Mouse (Mus musculus) lung, embryonic 14.5 days (tissue): ENCODE data around the gene Zfp687. TPM values are rescaled to one million over a fixed set of nuclear protein-coding genes. Genes with fewer than 3 reads are reported as not detected.
A peak's percentile ranks its signal among the peaks of the same experiment; 100 is the strongest.
"Not testable (repeated sequence)": the region's sequence is repeated elsewhere in the genome, so short reads cannot be mapped to it uniquely, and the experiment has no call there.

Experiments
- ATAC-seq: fragments of 200-750 bp; cut with Nextera tagmentation; 2 replicates; pipeline ENCODE4 v1.8.0; 2017; ENCODE audit warnings: mild to moderate bottlenecking, moderate TSS enrichment, moderate library complexity; ENCODE audit not compliant: insufficient read depth
- DNase-seq: peaks from one replicate; pipeline ENCODE4 v3.0.0-alpha.2; 2015
- H3K27ac ChIP-seq: fragments of 300-500 bp; sonication (generic); 2 replicates; pipeline ENCODE4 v1.5.1; 2014; ENCODE audit warnings: low read depth, mild to moderate bottlenecking, moderate library complexity
- H3K27me3 ChIP-seq: fragments of 300-500 bp; sonication (generic); 2 replicates; pipeline ENCODE4 v1.6.1; 2014; ENCODE audit warnings: low read length, control low read depth; ENCODE audit not compliant: insufficient read depth
- H3K36me3 ChIP-seq: fragments of 300-500 bp; sonication (generic); 2 replicates; pipeline ENCODE4 v1.6.1; 2014; ENCODE audit warnings: control low read depth; ENCODE audit not compliant: insufficient read depth
- H3K4me1 ChIP-seq: fragments of 300-500 bp; sonication (generic); 2 replicates; pipeline ENCODE4 v1.6.1; 2014; ENCODE audit warnings: antibody characterized with exemption, control low read depth; ENCODE audit not compliant: insufficient read depth
- H3K4me2 ChIP-seq: fragments of 300-500 bp; sonication (generic); 2 replicates; pipeline ENCODE4 v1.6.1; 2014; ENCODE audit warnings: mild to moderate bottlenecking
- H3K4me3 ChIP-seq: fragments of 300-500 bp; sonication (generic); 2 replicates; pipeline ENCODE4 v1.5.1; 2014; ENCODE audit warnings: low read depth, low read length
- H3K9ac ChIP-seq: fragments of 300-500 bp; sonication (generic); 2 replicates; pipeline ENCODE4 v1.6.1; 2014
- H3K9me3 ChIP-seq: fragments of 300-500 bp; sonication (generic); 2 replicates; pipeline ENCODE4 v1.6.1; 2016; ENCODE audit warnings: low read depth, low read length, control low read depth
- CTCF ChIP-seq: IDR thresholded peaks from 2 replicates; pipeline ENCODE4 v1.5.1; 2016; ENCODE audit warnings: antibody characterized with exemption, low read depth
- WGBS: fragments of 180-500 bp; shearing (Covaris S2); extraction: QIAGEN DNeasy Blood & Tissue Kit; methylation state at CpG from one replicate; pipeline ENCODE4 v1.1.7; 2014; 5-methylcytosine and 5-hydroxymethylcytosine counted together
- polyA plus RNA-seq: library from polyadenylated mRNA; unstranded; fragments of >200 nt; fragmentation: Nextera tagmentation; extraction: Ambion mirVana; gene quantifications from 2 replicates; pipeline ENCODE4 v1.2.1, GENCODE M21; 2014

Gene Zfp687
- polyA plus RNA-seq, 1 experiment from 2014 or later: 31.7 TPM

DNA sequence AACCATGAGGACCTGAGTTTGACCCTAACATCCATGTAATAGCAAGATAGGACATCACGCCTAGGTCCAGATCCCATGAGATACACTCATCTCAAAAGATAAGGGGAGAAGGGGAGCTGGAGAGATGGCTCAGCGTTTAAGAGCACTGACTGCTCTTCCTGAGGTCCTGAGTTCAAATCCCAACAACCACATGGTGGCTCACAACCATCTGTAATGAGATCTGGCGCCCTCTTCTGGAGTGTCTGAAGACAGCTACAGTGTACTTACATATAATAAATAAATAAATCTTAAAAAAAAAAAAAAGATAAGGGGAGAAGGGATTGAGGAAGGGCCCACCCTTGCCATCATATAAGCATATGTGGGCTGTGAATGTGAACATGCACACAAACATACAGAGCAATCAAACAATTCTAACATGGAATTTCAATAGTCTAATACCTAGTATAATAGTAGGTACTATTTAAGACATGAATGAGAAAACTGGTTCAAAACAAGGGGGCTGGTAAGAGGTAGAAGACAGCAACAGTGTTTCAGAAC, 14.1 kb upstream of the Zfp687 start:
- H3K9ac ChIP-seq, H3K4me2 ChIP-seq, DNase-seq, ATAC-seq, H3K4me1 ChIP-seq, H3K9me3 ChIP-seq, H3K27ac ChIP-seq, H3K27me3 ChIP-seq, H3K4me3 ChIP-seq: not testable (repeated sequence)
- 0 out of 2 replicates have a peak, but pooled peaks have one; percentile 3 for TF ChIP-seq CTCF
- H3K36me3 ChIP-seq: peaks cover 41% of the 10 kb centered on the region
- 70% methylated on average over 3 of the region's 3 CpGs for WGBS

DNA sequence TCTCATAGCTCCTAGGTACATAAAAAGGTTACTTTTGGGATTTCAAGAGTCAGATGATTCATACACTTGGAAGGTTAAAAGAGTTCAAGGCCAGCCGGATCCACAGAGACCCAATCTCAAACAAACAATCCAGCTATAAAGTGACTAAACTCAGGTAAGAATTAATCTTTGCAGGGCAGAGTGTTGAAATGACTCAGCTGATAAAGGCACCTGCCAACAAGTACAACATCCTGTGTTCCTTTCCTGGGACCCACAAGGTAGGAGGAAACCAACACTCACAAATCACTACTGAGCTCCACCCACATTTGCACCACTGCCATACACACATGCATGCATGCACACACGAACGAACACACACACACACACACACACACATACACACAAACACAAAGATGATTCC, 13.4 kb upstream of the Zfp687 start:
- Histone ChIP-seq H3K9me3 (no peaks in the 10 kb centered on the region), H3K4me3 (no peak overlapping the region), H3K4me2 (no peak overlapping the region), H3K9ac (no peak overlapping the region), H3K27me3 (no peaks in the 10 kb centered on the region), H3K4me1 (peaks cover 6% of the 10 kb centered on the region; the same call in 1 of the 2 replicates), H3K27ac (no peak overlapping the region), H3K36me3 (peaks cover 33% of the 10 kb centered on the region)
- ATAC-seq (no peak), DNase-seq (no peak)
- WGBS: 57% methylated on average over 3 of the region's 3 CpGs
- no peak for TF ChIP-seq CTCF

DNA sequence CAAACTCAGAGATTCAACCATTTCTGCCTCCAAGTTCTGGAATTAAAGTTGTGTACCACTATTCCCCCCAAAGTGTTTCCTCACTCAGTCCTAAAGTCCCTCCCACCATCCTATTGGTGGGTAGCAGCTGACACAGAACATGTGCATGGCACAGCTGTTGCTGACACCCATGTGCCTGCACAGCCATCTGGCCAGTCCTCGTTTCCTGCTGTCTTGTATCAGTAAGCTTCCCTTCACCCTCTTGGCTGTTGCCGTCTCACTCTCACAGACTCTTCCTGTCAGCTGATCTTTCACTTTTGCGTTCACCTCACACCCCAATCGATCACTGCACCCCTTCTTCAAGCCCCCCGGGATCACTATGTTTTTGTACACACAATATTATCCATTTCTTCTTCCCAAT, 12.5 kb upstream of the Zfp687 start:
- DNase-seq (peak; percentile 52), ATAC-seq (peak; percentile 53; the same call in 1 of the 2 replicates)
- peaks cover 6% of the 10 kb centered on the region; the same call in 1 of the 2 replicates for H3K4me1 ChIP-seq
- no peaks in the 10 kb centered on the region for H3K9me3 ChIP-seq
- 0 out of 2 replicates have a peak overlapping the region, but pooled peaks have one; percentile 9 for H3K27ac ChIP-seq
- TF ChIP-seq CTCF: no peak
- no peak overlapping the region for H3K4me2 ChIP-seq
- H3K4me3 ChIP-seq: no peak overlapping the region
- peaks cover 24% of the 10 kb centered on the region for H3K36me3 ChIP-seq
- WGBS: 40% methylated on average over 5 of the region's 5 CpGs
- no peaks in the 10 kb centered on the region for H3K27me3 ChIP-seq
- H3K9ac ChIP-seq: no peak overlapping the region

DNA sequence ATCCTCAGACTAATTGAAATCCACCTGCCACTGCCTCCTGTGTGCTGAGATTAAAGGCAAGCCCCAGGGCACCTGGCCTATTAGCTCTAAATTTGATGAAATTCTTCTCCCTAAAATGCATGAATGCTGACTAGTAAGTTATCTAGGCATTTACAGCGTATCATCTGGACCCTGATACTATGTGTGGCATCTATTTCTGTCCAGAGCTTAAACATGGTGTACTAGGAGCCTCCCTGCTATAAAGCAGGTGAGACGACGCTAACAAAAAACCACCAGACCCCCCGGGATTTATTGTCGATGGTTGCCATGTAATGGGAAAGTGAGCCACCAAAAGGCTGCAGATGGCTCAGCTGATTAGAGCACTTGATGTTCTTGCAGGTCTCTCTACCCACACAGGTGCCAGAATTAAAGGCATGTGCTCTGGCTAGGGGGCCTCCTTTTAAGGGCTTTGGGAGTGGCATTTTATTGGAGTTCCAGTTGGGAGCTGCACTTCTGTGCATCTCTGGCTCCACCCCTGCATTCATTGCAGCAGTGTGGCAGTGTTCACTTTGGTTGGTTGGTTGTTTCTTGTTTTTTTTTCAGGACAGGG, 11.9 kb upstream of the Zfp687 start:
- Histone ChIP-seq H3K36me3 (peaks cover 19% of the 10 kb centered on the region), H3K4me1 (peaks cover 6% of the 10 kb centered on the region; the same call in 1 of the 2 replicates), H3K27me3 (no peaks in the 10 kb centered on the region), H3K4me3 (no peak overlapping the region), H3K27ac (no peak overlapping the region), H3K9ac (no peak overlapping the region), H3K9me3 (no peaks in the 10 kb centered on the region), H3K4me2 (no peak overlapping the region)
- no peak for ATAC-seq
- WGBS: 63% methylated on average over 5 of the region's 5 CpGs
- no peak for TF ChIP-seq CTCF
- DNase-seq: no peak

DNA sequence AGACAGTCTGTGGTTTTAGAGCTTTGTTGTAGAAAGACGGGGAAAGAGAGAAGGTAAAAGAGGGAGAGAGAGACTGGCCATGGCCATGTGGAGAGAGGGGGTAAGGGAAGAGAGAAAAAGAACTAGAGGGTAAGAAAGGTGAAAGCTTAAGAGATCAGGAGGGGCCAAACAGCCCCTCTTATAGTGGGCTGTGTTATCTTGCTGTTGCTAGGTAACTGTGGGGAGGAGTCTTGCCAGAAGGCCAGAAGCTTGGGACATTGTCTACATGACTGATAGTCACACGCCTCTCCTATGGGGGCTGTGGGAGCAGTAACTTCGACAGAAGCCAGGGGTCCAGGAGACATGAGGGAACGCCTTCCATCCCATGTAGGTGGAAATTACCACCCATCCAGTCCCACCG, 10.0 kb upstream of the Zfp687 start:
- no peak for TF ChIP-seq CTCF
- no peak overlapping the region for H3K9ac ChIP-seq
- no peak for DNase-seq
- no peaks in the 10 kb centered on the region for H3K27me3 ChIP-seq
- H3K4me1 ChIP-seq: peaks cover 6% of the 10 kb centered on the region; the same call in 1 of the 2 replicates
- no peaks in the 10 kb centered on the region for H3K9me3 ChIP-seq
- no peak overlapping the region for H3K27ac ChIP-seq
- WGBS: 26% methylated on average over 5 of the region's 5 CpGs
- H3K4me3 ChIP-seq: no peak overlapping the region
- ATAC-seq: peak; percentile 3; the same call in 1 of the 2 replicates
- no peaks in the 10 kb centered on the region for H3K36me3 ChIP-seq
- peak overlapping the region; percentile 49; the same call in 1 of the 2 replicates for H3K4me2 ChIP-seq

DNA sequence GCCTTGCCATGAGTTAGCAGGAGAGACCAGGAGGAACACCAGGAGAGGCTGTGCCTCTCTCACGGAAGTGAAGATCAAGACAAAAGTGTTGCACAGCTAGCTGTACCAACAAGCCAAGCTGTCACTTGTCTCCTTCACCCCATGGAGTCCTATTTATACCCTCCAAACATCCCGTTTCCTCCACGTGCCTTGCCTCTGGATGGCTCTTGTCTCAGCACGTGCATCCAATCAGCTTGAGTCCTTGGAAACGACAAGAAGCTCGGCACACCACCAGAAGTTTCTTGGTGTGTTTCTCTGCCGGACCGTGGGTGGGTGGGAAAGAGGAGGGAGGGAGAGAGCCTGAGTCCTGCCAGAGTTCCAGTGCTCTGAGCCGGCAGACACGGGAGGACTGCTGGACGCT, 9.3 kb upstream of the Zfp687 start:
- WGBS: 8% methylated on average over 11 of the region's 11 CpGs
- peak; percentile 78 for DNase-seq
- H3K27me3 ChIP-seq: no peaks in the 10 kb centered on the region
- H3K4me1 ChIP-seq: peaks cover 6% of the 10 kb centered on the region; the same call in 1 of the 2 replicates
- peak overlapping the region; percentile 12; the same call in 1 of the 2 replicates for H3K4me3 ChIP-seq
- H3K9me3 ChIP-seq: no peaks in the 10 kb centered on the region
- no peak for TF ChIP-seq CTCF
- peak overlapping the region; percentile 49 for H3K4me2 ChIP-seq
- H3K9ac ChIP-seq: peak overlapping the region; percentile 29
- H3K27ac ChIP-seq: no peak overlapping the region
- ATAC-seq: peak; percentile 74
- H3K36me3 ChIP-seq: no peaks in the 10 kb centered on the region

DNA sequence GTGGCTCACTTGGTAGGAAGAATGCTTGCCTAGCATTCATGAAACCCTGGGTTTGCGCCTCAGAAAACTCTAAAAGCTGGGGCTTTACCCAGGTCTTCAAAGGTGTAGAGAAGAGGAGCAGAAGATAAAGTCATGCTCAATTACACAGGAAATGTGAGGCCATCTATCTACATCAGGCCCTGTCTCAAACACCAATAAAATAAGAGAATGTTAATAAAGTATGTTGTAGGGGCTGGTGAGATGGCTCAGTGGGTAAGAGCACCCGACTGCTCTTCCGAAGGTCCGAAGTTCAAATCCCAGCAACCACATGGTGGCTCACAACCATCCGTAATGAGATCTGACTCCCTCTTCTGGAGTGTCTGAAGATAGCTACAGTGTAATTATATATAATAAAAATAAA, 5.7 kb upstream of the Zfp687 start:
- ATAC-seq, H3K9ac ChIP-seq, H3K9me3 ChIP-seq, H3K36me3 ChIP-seq, H3K27ac ChIP-seq, H3K4me2 ChIP-seq, H3K27me3 ChIP-seq, DNase-seq, H3K4me1 ChIP-seq, H3K4me3 ChIP-seq: not testable (repeated sequence)
- WGBS: 89% methylated on average over 5 of the region's 5 CpGs
